Mouse (Mus musculus): Measurements from ENCODE around the gene Slc37a2.

DNA sequence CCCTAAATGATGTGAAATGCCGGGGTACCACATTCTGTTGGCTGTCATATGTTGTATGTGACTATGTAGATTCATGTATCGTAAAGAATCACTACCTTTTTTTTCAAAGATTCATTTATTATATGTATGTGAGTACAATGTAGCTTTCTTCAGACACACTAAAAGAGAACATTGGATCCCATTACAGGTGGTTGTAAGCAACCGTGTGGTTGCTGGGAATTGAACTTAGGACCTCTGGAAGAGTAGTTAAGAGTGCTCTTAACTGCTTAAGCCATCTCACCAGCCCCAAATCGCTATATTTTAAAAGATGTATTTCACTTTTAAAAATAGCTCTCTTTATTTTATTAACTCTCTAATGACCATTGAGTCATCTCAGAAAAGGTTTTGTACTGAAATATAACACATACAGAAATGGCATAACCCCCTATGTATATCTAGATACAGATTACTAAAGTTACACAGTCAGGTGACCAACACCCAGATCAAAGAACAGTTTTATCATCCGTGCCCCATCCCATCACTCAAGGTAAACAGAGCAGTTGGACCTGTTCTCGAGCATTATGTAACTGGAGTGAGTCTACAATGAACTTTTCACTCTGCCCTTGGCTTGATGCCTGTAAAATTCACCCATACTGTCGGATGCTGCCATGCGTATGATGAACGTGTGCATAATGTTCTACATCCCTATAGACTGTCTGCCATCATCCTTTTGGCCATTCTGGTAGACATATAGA lies 41.0 kb downstream of the Slc37a2 start:
- TF ChIP-seq ZNF384 (IDR thresholded peaks at IDR 0.05; ENCODE audit: low read depth, low read length) (no peak), POLR2A (IDR thresholded peaks at IDR 0.05; ENCODE audit: control insufficient read depth in 1 of 2, insufficient read depth in 1 of 2, low read depth in 1 of 2, low read length in 2 of 2, poor library complexity in 1 of 2) (no peak), CTCF (IDR thresholded peaks at IDR 0.05 in 2 of 3, conservative IDR thresholded peaks at IDR 0.05 in 1 of 3; ENCODE audit: control insufficient read depth in 1 of 3, insufficient read depth in 1 of 3, low read depth in 2 of 3, low read length in 3 of 3, poor library complexity in 1 of 3, severe bottlenecking in 1 of 3) (no peak)
